Mouse (Mus musculus) bone marrow, adult 2 months (tissue): ENCODE results near the gene Mras. TPM values are rescaled to one million over a fixed set of nuclear protein-coding genes. Genes with fewer than 3 reads are reported as not detected.

Experiments
- H3K27ac ChIP-seq: fragments of 200-500 bp; 2 replicates; pipeline ENCODE4 v1.5.1; 2012; ENCODE audit warnings: low read depth, mild to moderate bottlenecking, control low read depth, inconsistent platforms, low read length; ENCODE audit not compliant: control insufficient read depth, poor library complexity, insufficient read depth
- H3K4me1 ChIP-seq: fragments of 200-500 bp; 2 replicates; pipeline ENCODE4 v1.6.1; 2011; ENCODE audit warnings: low read length; ENCODE audit not compliant: control insufficient read depth, insufficient read depth
- H3K4me3 ChIP-seq: fragments of 200-500 bp; replicated peaks from 2 replicates; pipeline ENCODE3; 2011; ENCODE audit warnings: mild to moderate bottlenecking, low read depth, low read length, control low read depth; ENCODE audit not compliant: control insufficient read depth
- CTCF ChIP-seq: fragments of 200-500 bp; IDR thresholded peaks from 2 replicates; pipeline ENCODE4 v1.5.1; 2011; ENCODE audit warnings: low read length, control low read depth; ENCODE audit not compliant: control insufficient read depth, insufficient read depth
- POLR2A ChIP-seq: fragments of 200-500 bp; IDR thresholded peaks from 2 replicates; pipeline ENCODE4 v1.6.1; 2011; ENCODE audit warnings: low read depth, mild to moderate bottlenecking, control low read depth, low read length, borderline replicate concordance; ENCODE audit not compliant: control insufficient read depth
- WGBS: fragments of 180-500 bp; shearing (Covaris S2); methylation state at CpG from one replicate; pipeline ENCODE4 v1.1.7; 2018; 5-methylcytosine and 5-hydroxymethylcytosine counted together
- polyA plus RNA-seq: library from polyadenylated mRNA; stranded (reverse); fragments of >200 nt; gene quantifications from 2 replicates; pipeline ENCODE4 v1.2.4, GENCODE M21; 2011; ENCODE audit warnings: low replicate concordance; ENCODE audit not compliant: missing spikeins, insufficient read depth, insufficient read length

Gene Mras
- polyA plus RNA-seq, 1 experiment = 6.6 TPM

- H3K27ac ChIP-seq = no peak overlapping the region
- no peaks in the 10 kb centered on the region for H3K4me1 ChIP-seq
- no peak overlapping the region for H3K4me3 ChIP-seq
- WGBS = 79% methylated on average over 3 of the region's 3 CpGs
- TF ChIP-seq POLR2A (no peak), CTCF (no peak)
Measured at GRCm38 (mm10) chr9:99447323-99447722, 10.1 kb upstream of the Mras start.

- TF ChIP-seq CTCF (no peak), POLR2A (no peak)
Measured at GRCm38 (mm10) chr9:99446259-99446658, 9.1 kb upstream of the Mras start.

GRCm38 (mm10) chr9:99444590-99445178 is 7.5 kb upstream of the Mras start:
- Histone ChIP-seq H3K4me1 (no peaks in the 10 kb centered on the region), H3K27ac (no peak overlapping the region), H3K4me3 (no peak overlapping the region)
- peak; percentile 35; the same call in 1 of the 2 replicates for TF ChIP-seq CTCF
- no peak for TF ChIP-seq POLR2A
- WGBS = 24% methylated on average over 8 of the region's 8 CpGs

More at GRCm38 (mm10) chr9:99446259-99446658, 9.1 kb upstream of the Mras start:
- Histone ChIP-seq H3K4me3 (no peak overlapping the region), H3K27ac (no peak overlapping the region), H3K4me1 (no peaks in the 10 kb centered on the region)

- Histone ChIP-seq H3K4me1 (no peaks in the 10 kb centered on the region), H3K27ac (no peak overlapping the region), H3K4me3 (no peak overlapping the region)
- TF ChIP-seq CTCF (no peak), POLR2A (no peak)
- 86% methylated on average over 4 of the region's 4 CpGs for WGBS
Measured at GRCm38 (mm10) chr9:99441647-99442433, 4.7 kb upstream of the Mras start.

GRCm38 (mm10) chr9:99440941-99441340 is 3.8 kb upstream of the Mras start:
- TF ChIP-seq CTCF = no peak
- TF ChIP-seq POLR2A = no peak
- Histone ChIP-seq H3K4me1 (no peaks in the 10 kb centered on the region), H3K4me3 (no peak overlapping the region), H3K27ac (no peak overlapping the region)
- WGBS = 83% methylated on average over 5 of the region's 5 CpGs

GRCm38 (mm10) chr9:99439064-99439463 is 1.9 kb upstream of the Mras start:
- 78% methylated on average over 8 of the region's 8 CpGs for WGBS
- TF ChIP-seq POLR2A (no peak), CTCF (no peak)
- no peak overlapping the region for H3K27ac ChIP-seq

GRCm38 (mm10) chr9:99437781-99438565 is 792 bp upstream of the Mras start:
- TF ChIP-seq POLR2A (no peak), CTCF (no peak)
- Histone ChIP-seq H3K27ac (no peak overlapping the region), H3K4me3 (no peak overlapping the region), H3K4me1 (no peaks in the 10 kb centered on the region)
- 79% methylated on average over 12 of the region's 12 CpGs for WGBS

More at GRCm38 (mm10) chr9:99439064-99439463, 1.9 kb upstream of the Mras start:
- Histone ChIP-seq H3K4me1 (no peaks in the 10 kb centered on the region), H3K4me3 (no peak overlapping the region)
